Mouse (Mus musculus) E14TG2a.4 (cell line): ENCODE results near the gene Rfx5.
"Not testable (repeated sequence)": the region's sequence is repeated elsewhere in the genome, so short reads cannot be mapped to it uniquely, and the experiment has no call there.

ENCODE experiments used
- CTCF ChIP-seq: conservative IDR thresholded peaks from 2 replicates; pipeline ENCODE4 v1.5.1; 2014; ENCODE audit warnings: low read length
- NANOG ChIP-seq: IDR thresholded peaks from 2 replicates; pipeline ENCODE4 v1.6.1; 2014; ENCODE audit warnings: borderline replicate concordance, low read length, mixed read lengths
- POU5F1 ChIP-seq: IDR thresholded peaks from 2 replicates; pipeline ENCODE4 v1.6.1; 2014; ENCODE audit warnings: low read length, borderline replicate concordance

DNA sequence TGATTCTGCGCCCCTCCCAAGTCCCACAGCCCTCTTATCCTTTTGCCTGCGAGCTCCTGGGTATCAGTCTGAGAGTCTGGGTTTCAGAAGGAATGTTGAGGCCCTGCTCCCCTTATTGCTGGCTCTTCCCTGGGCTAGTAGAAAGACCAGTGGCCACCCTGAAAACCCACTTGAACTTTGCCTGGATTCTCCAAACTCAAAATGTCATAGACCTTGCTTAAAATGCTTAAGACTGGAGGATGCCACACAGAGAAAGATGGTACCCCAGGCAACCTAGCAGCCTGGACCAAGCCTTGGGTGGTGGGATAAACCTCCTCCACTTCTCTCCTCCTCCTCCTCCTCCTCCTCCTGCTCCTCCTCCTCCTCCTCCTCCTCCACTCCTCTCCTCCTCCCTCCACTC is 20.3 kb upstream of the Rfx5 start:
- not testable (repeated sequence) for TF ChIP-seq CTCF, NANOG, POU5F1
